Mouse (Mus musculus) brain, embryonic 14.5 days (tissue): ENCODE data around the gene Pilra.
"Not testable (repeated sequence)": the region's sequence is repeated elsewhere in the genome, so short reads cannot be mapped to it uniquely, and the experiment has no call there.

Experiments
- CTCF ChIP-seq: fragments of 200-500 bp; IDR thresholded peaks from 2 replicates; pipeline ENCODE4 v1.5.1; 2012; ENCODE audit warnings: inconsistent platforms, mild to moderate bottlenecking, moderate library complexity, borderline replicate concordance; ENCODE audit not compliant: insufficient read depth, insufficient read length; ENCODE audit errors: extremely low read depth
- POLR2A ChIP-seq: fragments of 200-500 bp; IDR thresholded peaks from 2 replicates; pipeline ENCODE4 v1.6.1; 2012; ENCODE audit warnings: mild to moderate bottlenecking, inconsistent platforms, borderline replicate concordance; ENCODE audit not compliant: poor library complexity, insufficient read depth, insufficient read length, severe bottlenecking; ENCODE audit errors: extremely low read depth

- TF ChIP-seq CTCF, POLR2A: not testable (repeated sequence)
Measured at GRCm38 (mm10) chr5:137854907-137855306, 18.8 kb upstream of the Pilra start.
